Mouse (Mus musculus) limb, embryonic 13.5 days (tissue): ENCODE data around the gene Fndc3a. TPM values are rescaled to one million over a fixed set of nuclear protein-coding genes. Genes with fewer than 3 reads are reported as not detected.

Experiments used
- ATAC-seq: fragments of 200-750 bp; cut with Nextera tagmentation; 2 replicates; pipeline ENCODE4 v1.8.0; 2017; ENCODE audit warnings: low read depth, moderate number of reproducible peaks, moderate TSS enrichment; ENCODE audit not compliant: low FRiP score
- H3K27ac ChIP-seq: fragments of 300-500 bp; sonication (generic); 2 replicates; pipeline ENCODE4 v1.5.1; 2015; ENCODE audit warnings: inconsistent platforms, mild to moderate bottlenecking, moderate library complexity
- H3K27me3 ChIP-seq: fragments of 300-500 bp; sonication (generic); 2 replicates; pipeline ENCODE4 v1.6.1; 2015; ENCODE audit warnings: mild to moderate bottlenecking, inconsistent platforms
- H3K36me3 ChIP-seq: fragments of 300-500 bp; sonication (generic); 2 replicates; pipeline ENCODE4 v1.6.1; 2015; ENCODE audit warnings: inconsistent platforms, mild to moderate bottlenecking, moderate library complexity
- H3K4me1 ChIP-seq: fragments of 300-500 bp; sonication (generic); 2 replicates; pipeline ENCODE4 v1.6.1; 2015; ENCODE audit warnings: inconsistent platforms
- H3K4me2 ChIP-seq: fragments of 300-500 bp; sonication (generic); replicated peaks from 2 replicates; pipeline ENCODE4 v1.6.1; 2015; ENCODE audit warnings: inconsistent platforms, mild to moderate bottlenecking, moderate library complexity
- H3K4me3 ChIP-seq: fragments of 300-500 bp; sonication (generic); 2 replicates; pipeline ENCODE4 v1.5.1; 2015; ENCODE audit warnings: moderate library complexity, mild to moderate bottlenecking, inconsistent platforms
- H3K9ac ChIP-seq: fragments of 300-500 bp; sonication (generic); 2 replicates; pipeline ENCODE4 v1.6.1; 2015; ENCODE audit warnings: mild to moderate bottlenecking, inconsistent platforms
- H3K9me3 ChIP-seq: fragments of 300-500 bp; sonication (generic); 2 replicates; pipeline ENCODE4 v1.6.1; 2016; ENCODE audit warnings: inconsistent platforms
- WGBS: fragments of 180-500 bp; shearing (Covaris S2); methylation state at CpG from one replicate; pipeline ENCODE4 v1.1.7; 2015; 5-methylcytosine and 5-hydroxymethylcytosine counted together
- polyA plus RNA-seq: library from polyadenylated mRNA; unstranded; fragments of >200 nt; fragmentation: Nextera tagmentation; extraction: Ambion mirVana; gene quantifications from 2 replicates; pipeline ENCODE4 v1.2.1, GENCODE M21; 2015

Fndc3a gene
- 52.3 and 54.0 TPM in 2 replicates for polyA plus RNA-seq

- H3K9me3 ChIP-seq: no peaks in the 10 kb centered on the region
- peak within 1 kb of the TSS; percentile 88 for H3K9ac ChIP-seq
- H3K4me1 ChIP-seq: peaks cover 6% of the 10 kb centered on the region
- peak within 1 kb of the TSS; percentile 75 for H3K27ac ChIP-seq
- peak; percentile 88 for ATAC-seq
- peak within 1 kb of the TSS; percentile 82 for H3K4me2 ChIP-seq
- peaks cover 12% of the 10 kb centered on the region; the same call in 1 of the 2 replicates for H3K27me3 ChIP-seq
- H3K4me3 ChIP-seq: peak within 1 kb of the TSS; percentile 82
- WGBS: under 1% methylated on average over 60 of the region's 82 CpGs
- no peaks in the 10 kb centered on the region for H3K36me3 ChIP-seq
Measured at GRCm38 (mm10) chr14:72709710-72710340, at the start of gene Fndc3a. Fndc3a (minus strand) TSS chr14:72710003.

- 76% methylated on average over 6 of the region's 6 CpGs for WGBS
- no peak overlapping the region for H3K27ac ChIP-seq
- H3K4me3 ChIP-seq: no peak overlapping the region
Measured at GRCm38 (mm10) chr14:72752893-72753292, 43.1 kb upstream of the Fndc3a start.

GRCm38 (mm10) chr14:72750426-72751182 is 40.8 kb upstream of the Fndc3a start:
- no peak overlapping the region for H3K4me3 ChIP-seq
- no peak overlapping the region for H3K27ac ChIP-seq
- H3K4me1 ChIP-seq: no peaks in the 10 kb centered on the region
- no peak overlapping the region for H3K9ac ChIP-seq
- H3K27me3 ChIP-seq: no peaks in the 10 kb centered on the region
- WGBS: 78% methylated on average over 5 of the region's 5 CpGs
- no peaks in the 10 kb centered on the region for H3K36me3 ChIP-seq
- no peaks in the 10 kb centered on the region for H3K9me3 ChIP-seq
- ATAC-seq: no peak
- H3K4me2 ChIP-seq: no peak overlapping the region

More at GRCm38 (mm10) chr14:72752893-72753292, 43.1 kb upstream of the Fndc3a start:
- no peaks in the 10 kb centered on the region for H3K36me3 ChIP-seq
- H3K4me2 ChIP-seq: no peak overlapping the region
- H3K4me1 ChIP-seq: no peaks in the 10 kb centered on the region
- no peak overlapping the region for H3K9ac ChIP-seq
- H3K27me3 ChIP-seq: no peaks in the 10 kb centered on the region
- no peak for ATAC-seq
- no peaks in the 10 kb centered on the region for H3K9me3 ChIP-seq

- Histone ChIP-seq H3K9ac (no peak overlapping the region), H3K4me3 (no peak overlapping the region), H3K9me3 (no peaks in the 10 kb centered on the region), H3K27me3 (no peaks in the 10 kb centered on the region), H3K4me1 (no peaks in the 10 kb centered on the region), H3K36me3 (no peaks in the 10 kb centered on the region), H3K4me2 (no peak overlapping the region), H3K27ac (no peak overlapping the region)
- 90% methylated on average over 5 of the region's 5 CpGs for WGBS
- no peak for ATAC-seq
Measured at GRCm38 (mm10) chr14:72748331-72748730, 38.5 kb upstream of the Fndc3a start.

- no peaks in the 10 kb centered on the region for H3K9me3 ChIP-seq
- no peak for ATAC-seq
- WGBS: 37% methylated on average over 3 of the region's 3 CpGs
- H3K27me3 ChIP-seq: no peaks in the 10 kb centered on the region
- no peak overlapping the region for H3K27ac ChIP-seq
- H3K4me1 ChIP-seq: peaks cover 22% of the 10 kb centered on the region
- no peaks in the 10 kb centered on the region for H3K36me3 ChIP-seq
- no peak overlapping the region for H3K9ac ChIP-seq
- no peak overlapping the region for H3K4me2 ChIP-seq
- no peak overlapping the region for H3K4me3 ChIP-seq
Measured at GRCm38 (mm10) chr14:72741667-72742066, 31.9 kb upstream of the Fndc3a start.

- Histone ChIP-seq H3K9ac (no peak overlapping the region), H3K4me1 (peaks cover 22% of the 10 kb centered on the region), H3K27me3 (no peaks in the 10 kb centered on the region), H3K9me3 (no peaks in the 10 kb centered on the region), H3K4me3 (no peak overlapping the region), H3K4me2 (no peak overlapping the region), H3K27ac (no peak overlapping the region), H3K36me3 (no peaks in the 10 kb centered on the region)
- WGBS: 88% methylated on average over 5 of the region's 5 CpGs
- ATAC-seq: no peak
Measured at GRCm38 (mm10) chr14:72740336-72740735, 30.5 kb upstream of the Fndc3a start.

GRCm38 (mm10) chr14:72739484-72740208 is 29.8 kb upstream of the Fndc3a start:
- Histone ChIP-seq H3K4me3 (no peak overlapping the region), H3K4me1 (peaks cover 22% of the 10 kb centered on the region), H3K36me3 (no peaks in the 10 kb centered on the region), H3K4me2 (no peak overlapping the region), H3K9ac (no peak overlapping the region), H3K9me3 (no peaks in the 10 kb centered on the region), H3K27ac (no peak overlapping the region), H3K27me3 (no peaks in the 10 kb centered on the region)
- 68% methylated on average over 8 of the region's 8 CpGs for WGBS
- no peak for ATAC-seq

- no peak overlapping the region for H3K9ac ChIP-seq
- peaks cover 22% of the 10 kb centered on the region for H3K4me1 ChIP-seq
- no peaks in the 10 kb centered on the region for H3K36me3 ChIP-seq
- no peak for ATAC-seq
- H3K4me3 ChIP-seq: no peak overlapping the region
- no peak overlapping the region for H3K27ac ChIP-seq
- 85% methylated on average over 4 of the region's 4 CpGs for whole genome bisulfite sequencing
- H3K27me3 ChIP-seq: no peaks in the 10 kb centered on the region
- no peaks in the 10 kb centered on the region for H3K9me3 ChIP-seq
- no peak overlapping the region for H3K4me2 ChIP-seq
Measured at GRCm38 (mm10) chr14:72738776-72739175, 29.0 kb upstream of the Fndc3a start.

- Histone ChIP-seq H3K9ac (no peak overlapping the region), H3K4me2 (no peak overlapping the region), H3K4me1 (peaks cover 22% of the 10 kb centered on the region), H3K27me3 (no peaks in the 10 kb centered on the region), H3K9me3 (no peaks in the 10 kb centered on the region), H3K36me3 (no peaks in the 10 kb centered on the region), H3K4me3 (no peak overlapping the region), H3K27ac (no peak overlapping the region)
- no peak for ATAC-seq
- WGBS: 81% methylated on average over 4 of the region's 4 CpGs
Measured at GRCm38 (mm10) chr14:72738217-72738616, 28.4 kb upstream of the Fndc3a start.

GRCm38 (mm10) chr14:72725865-72726264 is 16.1 kb upstream of the Fndc3a start:
- Histone ChIP-seq H3K27me3 (no peaks in the 10 kb centered on the region), H3K9ac (no peak overlapping the region), H3K36me3 (no peaks in the 10 kb centered on the region), H3K9me3 (no peaks in the 10 kb centered on the region), H3K4me3 (no peak overlapping the region), H3K4me1 (no peaks in the 10 kb centered on the region), H3K27ac (no peak overlapping the region), H3K4me2 (no peak overlapping the region)
- WGBS: 72% methylated on average over 3 of the region's 3 CpGs
- no peak for ATAC-seq

- no peak for ATAC-seq
- Histone ChIP-seq H3K9me3 (no peaks in the 10 kb centered on the region), H3K4me2 (no peak overlapping the region), H3K36me3 (no peaks in the 10 kb centered on the region), H3K4me1 (no peaks in the 10 kb centered on the region), H3K27me3 (no peaks in the 10 kb centered on the region), H3K9ac (no peak overlapping the region), H3K27ac (no peak overlapping the region), H3K4me3 (no peak overlapping the region)
- WGBS: 68% methylated on average over 3 of the region's 3 CpGs
Measured at GRCm38 (mm10) chr14:72722274-72723053, 12.7 kb upstream of the Fndc3a start.
